Mouse (Mus musculus): ENCODE measurements around the gene Fastkd5. TPM values are rescaled to one million over a fixed set of nuclear protein-coding genes. Genes with fewer than 3 reads are reported as not detected.

The Fastkd5 gene
- 9.5 and 11.4 TPM in 2 replicates for polyA plus RNA-seq (2015; fragmentation: Nextera tagmentation; extraction: Ambion mirVana)

- H3K27ac ChIP-seq (replicated peaks), result peak within 1 kb of the TSS; percentile 77
- peak within 1 kb of the TSS; percentile 78 for H3K9ac ChIP-seq
- peak within 1 kb of the TSS; percentile 89 for H3K4me3 ChIP-seq
- under 1% methylated on average over 25 of the region's 25 CpGs for WGBS
- peaks cover 29% of the 10 kb centered on the region for H3K4me1 ChIP-seq (replicated peaks)
- ATAC-seq (ENCODE audit: low FRiP score, low read depth), result peak; percentile 83
- peaks cover 13% of the 10 kb centered on the region; the same call in 1 of the 2 replicates for H3K27me3 ChIP-seq
- H3K4me2 ChIP-seq, result peak within 1 kb of the TSS; percentile 88
- no peaks in the 10 kb centered on the region for H3K9me3 ChIP-seq
- H3K36me3 ChIP-seq, result peaks cover 2% of the 10 kb centered on the region; the same call in 1 of the 2 replicates
These were observed at the start of gene Fastkd5, which contains the start of gene Ubox5 for GRCm38 (mm10) chr2:130629839-130630203. Gene Fastkd5 (minus strand): TSS chr2:130630027. Gene Ubox5 (minus strand): TSS chr2:130630038.

- Histone ChIP-seq H3K4me2 (no peak overlapping the region), H3K4me3 (no peak overlapping the region), H3K27ac (replicated peaks) (no peak overlapping the region), H3K9me3 (no peaks in the 10 kb centered on the region), H3K36me3 (peaks cover 71% of the 10 kb centered on the region), H3K4me1 (replicated peaks) (no peaks in the 10 kb centered on the region), H3K9ac (no peak overlapping the region), H3K27me3 (no peaks in the 10 kb centered on the region)
- 99% methylated on average over 12 of the region's 12 CpGs for WGBS
- no peak for ATAC-seq (ENCODE audit: low FRiP score, low read depth)
These were observed 49.3 kb upstream of the Fastkd5 start for GRCm38 (mm10) chr2:130679154-130679553.

GRCm38 (mm10) chr2:130677211-130677610 is 47.4 kb upstream of the Fastkd5 start:
- no peak overlapping the region for H3K9ac ChIP-seq
- no peak overlapping the region for H3K27ac ChIP-seq (replicated peaks)
- H3K27me3 ChIP-seq, result no peaks in the 10 kb centered on the region
- no peak overlapping the region for H3K4me3 ChIP-seq
- H3K9me3 ChIP-seq, result no peaks in the 10 kb centered on the region
- peaks cover 89% of the 10 kb centered on the region for H3K36me3 ChIP-seq
- no peak for ATAC-seq (ENCODE audit: low FRiP score, low read depth)
- H3K4me1 ChIP-seq (replicated peaks), result no peaks in the 10 kb centered on the region
- no peak overlapping the region for H3K4me2 ChIP-seq
- 90% methylated on average over 10 of the region's 10 CpGs for WGBS

- H3K36me3 ChIP-seq, result peaks cover 13% of the 10 kb centered on the region
- peak; percentile 77 for ATAC-seq (ENCODE audit: low FRiP score, low read depth)
- peaks cover 40% of the 10 kb centered on the region for H3K4me1 ChIP-seq (replicated peaks)
- WGBS, result 1% methylated on average over 31 of the region's 31 CpGs
- peak within 1 kb of the TSS; percentile 62 for H3K4me3 ChIP-seq
- H3K27me3 ChIP-seq, result no peaks in the 10 kb centered on the region
- peak within 1 kb of the TSS; percentile 60 for H3K4me2 ChIP-seq
- H3K9me3 ChIP-seq, result no peaks in the 10 kb centered on the region
- H3K9ac ChIP-seq, result peak within 1 kb of the TSS; percentile 65
- H3K27ac ChIP-seq (replicated peaks), result peak within 1 kb of the TSS; percentile 81
These were observed 37.7 kb upstream of the Fastkd5 start, which contains the start of gene Itpa for GRCm38 (mm10) chr2:130667559-130667958. Gene Itpa (plus strand): TSS chr2:130667610.

- WGBS, result under 1% methylated on average over 40 of the region's 40 CpGs
- peaks cover 11% of the 10 kb centered on the region; the same call in 1 of the 2 replicates for H3K36me3 ChIP-seq
- ATAC-seq (ENCODE audit: low FRiP score, low read depth), result peak; percentile 96
- H3K27ac ChIP-seq (replicated peaks), result peak within 1 kb of the TSS; percentile 98
- no peaks in the 10 kb centered on the region for H3K27me3 ChIP-seq
- peak within 1 kb of the TSS; percentile 57 for H3K4me3 ChIP-seq
- H3K9ac ChIP-seq, result peak within 1 kb of the TSS; percentile 69
- H3K9me3 ChIP-seq, result no peaks in the 10 kb centered on the region
- peak within 1 kb of the TSS; percentile 67 for H3K4me2 ChIP-seq
- peaks cover 40% of the 10 kb centered on the region for H3K4me1 ChIP-seq (replicated peaks)
These were observed 34.4 kb upstream of the Fastkd5 start, which contains the start of gene Ddrgk1 for GRCm38 (mm10) chr2:130664102-130664701. Gene Ddrgk1 (minus strand): TSS chr2:130664659.

GRCm38 (mm10) chr2:130663342-130663741 is 33.5 kb upstream of the Fastkd5 start:
- ATAC-seq (ENCODE audit: low FRiP score, low read depth), result no peak
- H3K4me2 ChIP-seq, result peak overlapping the region; percentile 67
- peak overlapping the region; percentile 57 for H3K4me3 ChIP-seq
- no peaks in the 10 kb centered on the region for H3K27me3 ChIP-seq
- peaks cover 32% of the 10 kb centered on the region for H3K4me1 ChIP-seq (replicated peaks)
- WGBS, result 91% methylated on average over 11 of the region's 11 CpGs
- H3K9ac ChIP-seq, result peak overlapping the region; percentile 69
- no peaks in the 10 kb centered on the region for H3K9me3 ChIP-seq
- H3K36me3 ChIP-seq, result peaks cover 17% of the 10 kb centered on the region
- H3K27ac ChIP-seq (replicated peaks), result peak overlapping the region; percentile 98

GRCm38 (mm10) chr2:130658530-130658929 is 28.7 kb upstream of the Fastkd5 start:
- WGBS, result 97% methylated on average over 10 of the region's 10 CpGs

GRCm38 (mm10) chr2:130657541-130657940 is 27.7 kb upstream of the Fastkd5 start:
- Histone ChIP-seq H3K9ac (no peak overlapping the region), H3K27me3 (no peaks in the 10 kb centered on the region), H3K4me1 (replicated peaks) (peaks cover 6% of the 10 kb centered on the region; the same call in 1 of the 2 replicates), H3K27ac (replicated peaks) (no peak overlapping the region), H3K36me3 (peaks cover 67% of the 10 kb centered on the region), H3K4me2 (no peak overlapping the region), H3K9me3 (no peaks in the 10 kb centered on the region), H3K4me3 (no peak overlapping the region)
- no peak for ATAC-seq (ENCODE audit: low FRiP score, low read depth)
- 89% methylated on average over 6 of the region's 6 CpGs for WGBS

More at GRCm38 (mm10) chr2:130658530-130658929, 28.7 kb upstream of the Fastkd5 start:
- Histone ChIP-seq H3K27me3 (no peaks in the 10 kb centered on the region), H3K9me3 (no peaks in the 10 kb centered on the region), H3K9ac (no peak overlapping the region), H3K4me2 (no peak overlapping the region), H3K36me3 (peaks cover 58% of the 10 kb centered on the region), H3K27ac (replicated peaks) (no peak overlapping the region), H3K4me3 (no peak overlapping the region), H3K4me1 (replicated peaks) (peaks cover 16% of the 10 kb centered on the region)
- ATAC-seq (ENCODE audit: low FRiP score, low read depth), result no peak

GRCm38 (mm10) chr2:130656536-130656935 is 26.7 kb upstream of the Fastkd5 start:
- no peaks in the 10 kb centered on the region for H3K4me1 ChIP-seq (replicated peaks)
- no peak overlapping the region for H3K4me3 ChIP-seq
- no peak overlapping the region for H3K27ac ChIP-seq (replicated peaks)
- 94% methylated on average over 9 of the region's 9 CpGs for WGBS
- no peak for ATAC-seq (ENCODE audit: low FRiP score, low read depth)
- H3K4me2 ChIP-seq, result no peak overlapping the region
- H3K27me3 ChIP-seq, result no peaks in the 10 kb centered on the region
- H3K9ac ChIP-seq, result no peak overlapping the region
- H3K36me3 ChIP-seq, result peaks cover 71% of the 10 kb centered on the region
- H3K9me3 ChIP-seq, result no peaks in the 10 kb centered on the region

- Histone ChIP-seq H3K36me3 (peaks cover 69% of the 10 kb centered on the region), H3K4me1 (replicated peaks) (no peaks in the 10 kb centered on the region), H3K4me2 (no peak overlapping the region), H3K27ac (replicated peaks) (no peak overlapping the region), H3K9ac (no peak overlapping the region), H3K4me3 (no peak overlapping the region), H3K27me3 (no peaks in the 10 kb centered on the region), H3K9me3 (no peaks in the 10 kb centered on the region)
- ATAC-seq (ENCODE audit: low FRiP score, low read depth), result no peak
- WGBS, result 98% methylated on average over 6 of the region's 6 CpGs
These were observed 26.0 kb upstream of the Fastkd5 start for GRCm38 (mm10) chr2:130655660-130656339.

GRCm38 (mm10) chr2:130653760-130654159 is 23.9 kb upstream of the Fastkd5 start:
- ATAC-seq (ENCODE audit: low FRiP score, low read depth), result no peak
- Histone ChIP-seq H3K27ac (replicated peaks) (no peak overlapping the region), H3K4me1 (replicated peaks) (no peaks in the 10 kb centered on the region), H3K36me3 (peaks cover 64% of the 10 kb centered on the region), H3K9me3 (no peaks in the 10 kb centered on the region), H3K9ac (no peak overlapping the region), H3K4me2 (no peak overlapping the region), H3K4me3 (no peak overlapping the region), H3K27me3 (no peaks in the 10 kb centered on the region)
- 88% methylated on average over 1 of the region's 1 CpGs for WGBS

- Histone ChIP-seq H3K36me3 (peaks cover 61% of the 10 kb centered on the region), H3K9me3 (no peaks in the 10 kb centered on the region), H3K27me3 (no peaks in the 10 kb centered on the region), H3K4me3 (no peak overlapping the region), H3K4me1 (replicated peaks) (no peaks in the 10 kb centered on the region), H3K27ac (replicated peaks) (no peak overlapping the region), H3K4me2 (no peak overlapping the region), H3K9ac (no peak overlapping the region)
- WGBS, result 84% methylated on average over 2 of the region's 2 CpGs
- no peak for ATAC-seq (ENCODE audit: low FRiP score, low read depth)
These were observed 23.5 kb upstream of the Fastkd5 start for GRCm38 (mm10) chr2:130653303-130653702.

Measured in hindbrain, embryonic 15.5 days (tissue).